Mouse (Mus musculus) midbrain, embryonic 11.5 days (tissue): ENCODE data around the gene Slc15a5. TPM values are rescaled to one million over a fixed set of nuclear protein-coding genes. Genes with fewer than 3 reads are reported as not detected.
"Not testable (repeated sequence)": the region's sequence is repeated elsewhere in the genome, so short reads cannot be mapped to it uniquely, and the experiment has no call there.

Experiments used
- ATAC-seq: fragments of 200-750 bp; cut with Nextera tagmentation; 2 replicates; pipeline ENCODE4 v1.8.0; 2017; ENCODE audit warnings: moderate TSS enrichment, moderate library complexity; ENCODE audit not compliant: low FRiP score
- DNase-seq: peaks from one replicate; pipeline ENCODE4 v3.0.0; 2015; ENCODE audit warnings: low spot score; ENCODE audit errors: missing footprints
- H3K27ac ChIP-seq: fragments of 300-500 bp; sonication (generic); 2 replicates; pipeline ENCODE4 v1.5.1; 2014; ENCODE audit warnings: low read depth, low read length
- H3K27me3 ChIP-seq: fragments of 300-500 bp; sonication (generic); 2 replicates; pipeline ENCODE4 v1.6.1; 2014; ENCODE audit warnings: mild to moderate bottlenecking, low read length, moderate library complexity, mixed read lengths; ENCODE audit not compliant: control insufficient read depth, insufficient read depth
- H3K36me3 ChIP-seq: fragments of 300-500 bp; sonication (generic); 2 replicates; pipeline ENCODE4 v1.6.1; 2014; ENCODE audit warnings: mild to moderate bottlenecking, low read length, moderate library complexity, mixed read lengths; ENCODE audit not compliant: control insufficient read depth, insufficient read depth
- H3K4me1 ChIP-seq: fragments of 300-500 bp; sonication (generic); 2 replicates; pipeline ENCODE4 v1.6.1; 2014; ENCODE audit warnings: low read length; ENCODE audit not compliant: control insufficient read depth, insufficient read depth
- H3K4me2 ChIP-seq: fragments of 300-500 bp; sonication (generic); 2 replicates; pipeline ENCODE4 v1.6.1; 2014; ENCODE audit warnings: mild to moderate bottlenecking, moderate library complexity
- H3K4me3 ChIP-seq: fragments of 300-500 bp; sonication (generic); 2 replicates; pipeline ENCODE4 v1.5.1; 2014; ENCODE audit warnings: low read depth, low read length
- H3K9ac ChIP-seq: fragments of 300-500 bp; sonication (generic); 2 replicates; pipeline ENCODE4 v1.6.1; 2014; ENCODE audit warnings: low read length
- H3K9me3 ChIP-seq: fragments of 300-500 bp; sonication (generic); 2 replicates; pipeline ENCODE4 v1.6.1; 2016; ENCODE audit warnings: low read length; ENCODE audit not compliant: control insufficient read depth
- WGBS: fragments of 180-500 bp; shearing (Covaris S2); extraction: QIAGEN DNeasy Blood & Tissue Kit; methylation state at CpG from one replicate; pipeline ENCODE4 v1.1.7; 2014; 5-methylcytosine and 5-hydroxymethylcytosine counted together
- polyA plus RNA-seq: library from polyadenylated mRNA; unstranded; fragments of >200 nt; fragmentation: Nextera tagmentation; extraction: Ambion mirVana; gene quantifications from 2 replicates; pipeline ENCODE4 v1.2.1, GENCODE M21; 2014

Gene Slc15a5
- polyA plus RNA-seq, 1 experiment from 2014 or later, result not detected

GRCm38 (mm10) chr6:138089084-138089483 is 9.4 kb upstream of the Slc15a5 start:
- Histone ChIP-seq H3K9me3 (no peaks in the 10 kb centered on the region), H3K4me2 (no peak overlapping the region), H3K27ac (no peak overlapping the region), H3K4me1 (no peaks in the 10 kb centered on the region), H3K36me3 (no peaks in the 10 kb centered on the region), H3K27me3 (no peaks in the 10 kb centered on the region), H3K4me3 (no peak overlapping the region), H3K9ac (no peak overlapping the region)
- DNase-seq (no peak), ATAC-seq (no peak)
- WGBS, result 80% methylated on average over 8 of the region's 8 CpGs

DNA sequence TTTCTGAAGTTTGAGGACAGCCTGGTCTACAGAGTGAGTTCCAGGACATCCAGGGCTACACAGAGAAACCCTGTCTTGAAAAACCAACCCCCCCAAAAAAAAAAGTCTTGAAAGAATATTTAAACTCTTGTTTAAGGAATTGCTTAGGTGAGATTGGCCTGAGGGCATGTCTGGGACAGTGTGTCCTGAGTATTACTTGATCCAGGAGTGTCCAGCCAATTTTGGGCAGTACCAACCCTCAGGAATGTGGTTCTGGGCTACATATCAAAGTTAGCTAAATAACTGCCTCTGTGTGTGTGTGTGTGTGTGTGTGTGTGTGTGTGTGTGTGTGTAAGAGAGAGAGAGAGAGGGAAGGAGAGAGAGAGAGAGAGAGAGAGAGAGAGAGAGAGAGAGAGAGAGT is 6.7 kb upstream of the Slc15a5 start:
- ATAC-seq, H3K9ac ChIP-seq: not testable (repeated sequence)

GRCm38 (mm10) chr6:138080778-138081549 is 1.2 kb upstream of the Slc15a5 start:
- Histone ChIP-seq H3K4me3 (no peak overlapping the region), H3K9ac (no peak overlapping the region)
- 89% methylated on average over 6 of the region's 6 CpGs for WGBS

More for the DNA sequence above, 6.7 kb upstream of the Slc15a5 start:
- not testable (repeated sequence) for H3K4me2 ChIP-seq, H3K9me3 ChIP-seq, DNase-seq, H3K4me1 ChIP-seq, H3K4me3 ChIP-seq, H3K27ac ChIP-seq, H3K36me3 ChIP-seq, H3K27me3 ChIP-seq

GRCm38 (mm10) chr6:138077681-138078439 is 1.9 kb downstream of the Slc15a5 start:
- H3K36me3 ChIP-seq, result no peaks in the 10 kb centered on the region
- no peak overlapping the region for H3K27ac ChIP-seq
- no peaks in the 10 kb centered on the region for H3K9me3 ChIP-seq
- 83% methylated on average over 5 of the region's 5 CpGs for WGBS
- H3K27me3 ChIP-seq, result no peaks in the 10 kb centered on the region
- H3K9ac ChIP-seq, result no peak overlapping the region
- DNase-seq (peak; percentile 75), ATAC-seq (no peak)
- H3K4me2 ChIP-seq, result no peak overlapping the region
- no peaks in the 10 kb centered on the region for H3K4me1 ChIP-seq
- H3K4me3 ChIP-seq, result no peak overlapping the region

More at GRCm38 (mm10) chr6:138080778-138081549, 1.2 kb upstream of the Slc15a5 start:
- H3K4me2 ChIP-seq, result no peak overlapping the region
- no peaks in the 10 kb centered on the region for H3K36me3 ChIP-seq
- H3K4me1 ChIP-seq, result no peaks in the 10 kb centered on the region
- no peak overlapping the region for H3K27ac ChIP-seq
- no peak for ATAC-seq
- no peaks in the 10 kb centered on the region for H3K27me3 ChIP-seq
- no peaks in the 10 kb centered on the region for H3K9me3 ChIP-seq
- DNase-seq, result no peak

GRCm38 (mm10) chr6:138075723-138076122 is 4.0 kb downstream of the Slc15a5 start:
- H3K4me3 ChIP-seq, result no peak overlapping the region
- no peak overlapping the region for H3K27ac ChIP-seq
- H3K4me2 ChIP-seq, result no peak overlapping the region
- H3K36me3 ChIP-seq, result no peaks in the 10 kb centered on the region
- 94% methylated on average over 1 of the region's 1 CpGs for WGBS
- ATAC-seq, result no peak
- no peak for DNase-seq
- no peak overlapping the region for H3K9ac ChIP-seq
- H3K27me3 ChIP-seq, result no peaks in the 10 kb centered on the region
- no peaks in the 10 kb centered on the region for H3K9me3 ChIP-seq
- H3K4me1 ChIP-seq, result peaks cover 2% of the 10 kb centered on the region; the same call in 1 of the 2 replicates

GRCm38 (mm10) chr6:138073540-138073939 is 6.2 kb downstream of the Slc15a5 start:
- no peak for ATAC-seq
- 90% methylated on average over 2 of the region's 2 CpGs for WGBS
- no peak overlapping the region for H3K4me2 ChIP-seq
- no peak overlapping the region for H3K4me3 ChIP-seq
- no peaks in the 10 kb centered on the region for H3K27me3 ChIP-seq
- no peak overlapping the region for H3K27ac ChIP-seq
- H3K36me3 ChIP-seq, result no peaks in the 10 kb centered on the region
- H3K4me1 ChIP-seq, result peaks cover 2% of the 10 kb centered on the region; the same call in 1 of the 2 replicates
- H3K9me3 ChIP-seq, result no peaks in the 10 kb centered on the region
- H3K9ac ChIP-seq, result no peak overlapping the region
- no peak for DNase-seq

GRCm38 (mm10) chr6:138072963-138073339 is 6.8 kb downstream of the Slc15a5 start:
- H3K9me3 ChIP-seq, result no peaks in the 10 kb centered on the region
- H3K4me1 ChIP-seq, result peaks cover 2% of the 10 kb centered on the region; the same call in 1 of the 2 replicates
- no peak for DNase-seq
- H3K36me3 ChIP-seq, result no peaks in the 10 kb centered on the region
- H3K9ac ChIP-seq, result no peak overlapping the region
- 75% methylated on average over 8 of the region's 8 CpGs for WGBS
- H3K4me2 ChIP-seq, result no peak overlapping the region
- H3K4me3 ChIP-seq, result no peak overlapping the region
- peak; percentile 17; the same call in 1 of the 2 replicates for ATAC-seq
- H3K27me3 ChIP-seq, result no peaks in the 10 kb centered on the region
- no peak overlapping the region for H3K27ac ChIP-seq

DNA sequence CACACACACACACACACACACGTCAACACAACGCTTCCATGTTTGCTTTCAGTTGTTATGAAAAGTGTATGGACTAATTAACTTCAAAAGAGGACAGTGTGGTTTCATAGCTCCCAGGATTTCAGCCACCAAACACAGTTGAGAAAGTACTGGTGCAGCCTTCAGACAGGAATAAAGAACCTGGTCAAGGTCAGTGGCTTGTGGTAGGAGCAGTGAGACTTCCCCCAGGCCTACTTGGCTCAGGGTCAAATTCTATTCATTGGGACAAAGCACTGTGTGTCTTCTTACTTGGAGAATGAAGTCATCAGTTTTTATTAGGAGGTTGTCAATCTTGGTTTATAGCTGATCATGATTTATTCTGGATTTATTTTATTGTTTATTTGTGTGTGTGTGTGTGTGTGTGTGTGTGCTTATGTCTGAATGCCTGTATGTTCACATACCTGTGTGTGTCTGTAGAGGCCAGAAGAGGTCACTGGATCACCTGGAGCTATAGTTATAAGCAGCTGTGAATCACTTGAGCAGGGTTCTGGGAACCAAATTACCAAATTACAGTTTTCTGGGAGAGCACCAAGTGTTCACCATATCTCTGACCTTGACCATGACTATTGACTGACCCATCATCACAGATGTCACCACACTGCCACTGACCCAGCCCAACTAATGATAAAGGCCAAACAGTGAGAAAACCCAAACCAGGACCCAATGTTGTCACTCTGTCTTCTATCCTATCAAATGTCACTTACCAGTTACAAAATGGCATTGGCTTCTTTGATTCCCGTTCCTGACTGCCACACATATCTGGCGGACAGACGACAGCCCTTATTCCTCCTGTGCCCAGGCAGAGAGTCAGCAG is 7.4 kb downstream of the Slc15a5 start:
- WGBS, result 86% methylated on average over 5 of the region's 5 CpGs
- Histone ChIP-seq H3K4me1 (peaks cover 2% of the 10 kb centered on the region; the same call in 1 of the 2 replicates), H3K9ac (no peak overlapping the region), H3K27me3 (no peaks in the 10 kb centered on the region), H3K9me3 (no peaks in the 10 kb centered on the region), H3K27ac (no peak overlapping the region), H3K4me3 (no peak overlapping the region), H3K36me3 (no peaks in the 10 kb centered on the region), H3K4me2 (no peak overlapping the region)
- DNase-seq, result no peak
- ATAC-seq, result 0 out of 2 replicates have a peak, but pooled peaks have one; percentile 30
